Mouse (Mus musculus): ENCODE data around the gene Slc27a5.
A peak's percentile ranks its signal among the peaks of the same experiment; 100 is the strongest.

Slc27a5 gene

GRCm38 (mm10) chr7:13023928-13024731 lies 26.1 kb upstream of the Slc27a5 start:
- peak; percentile 95 for DNase-seq (ENCODE audit: low spot score)

- peak; percentile 62 for DNase-seq (ENCODE audit: low spot score)
Observed at GRCm38 (mm10) chr7:13022773-13023535, 25.0 kb upstream of the Slc27a5 start.

GRCm38 (mm10) chr7:13015217-13015616 lies 17.2 kb upstream of the Slc27a5 start:
- no peak for DNase-seq (ENCODE audit: low spot score)

- DNase-seq (ENCODE audit: low spot score), result no peak
Observed at GRCm38 (mm10) chr7:13014275-13014839, 16.4 kb upstream of the Slc27a5 start.

GRCm38 (mm10) chr7:13013671-13014070 lies 15.7 kb upstream of the Slc27a5 start:
- DNase-seq (ENCODE audit: low spot score), result no peak

GRCm38 (mm10) chr7:13010005-13010908 lies 12.3 kb upstream of the Slc27a5 start, which contains the start of gene Zbtb45:
TSS of gene Zbtb45 (minus strand) at chr7:13010034.
- DNase-seq (ENCODE audit: low spot score), result no peak

GRCm38 (mm10) chr7:13009143-13010004 lies 11.4 kb upstream of the Slc27a5 start:
- DNase-seq (ENCODE audit: low spot score), result peak; percentile 83

- no peak for DNase-seq (ENCODE audit: low spot score)
Observed at GRCm38 (mm10) chr7:13007341-13008092, 9.5 kb upstream of the Slc27a5 start.

- DNase-seq (ENCODE audit: low spot score), result no peak
Observed at GRCm38 (mm10) chr7:13006531-13006930, 8.5 kb upstream of the Slc27a5 start.

GRCm38 (mm10) chr7:13006011-13006410 lies 8.0 kb upstream of the Slc27a5 start:
- no peak for DNase-seq (ENCODE audit: low spot score)

GRCm38 (mm10) chr7:13003380-13003779 lies 5.4 kb upstream of the Slc27a5 start:
- DNase-seq (ENCODE audit: low spot score), result no peak

- DNase-seq (ENCODE audit: low spot score), result no peak
Observed at GRCm38 (mm10) chr7:13001584-13001983, 3.6 kb upstream of the Slc27a5 start.

- no peak for DNase-seq (ENCODE audit: low spot score)
Observed at GRCm38 (mm10) chr7:12998851-12999250, 859 bp upstream of the Slc27a5 start, which contains the start of gene Trim28. TSS of gene Trim28 (plus strand) at chr7:12999114.

GRCm38 (mm10) chr7:12997230-12997629 lies 762 bp downstream of the Slc27a5 start:
- DNase-seq (ENCODE audit: low spot score), result no peak

GRCm38 (mm10) chr7:12995862-12996261 lies 2.1 kb downstream of the Slc27a5 start:
- no peak for DNase-seq (ENCODE audit: low spot score)

- no peak for DNase-seq (ENCODE audit: low spot score)
Observed at GRCm38 (mm10) chr7:12993148-12993547, 4.8 kb downstream of the Slc27a5 start.

GRCm38 (mm10) chr7:12992222-12992621 lies 5.8 kb downstream of the Slc27a5 start:
- DNase-seq (ENCODE audit: low spot score), result peak; percentile 29

GRCm38 (mm10) chr7:12987409-12988189 lies 10.4 kb downstream of the Slc27a5 start:
- DNase-seq (ENCODE audit: low spot score), result no peak

- no peak for DNase-seq (ENCODE audit: low spot score)
Observed at GRCm38 (mm10) chr7:12986906-12987305, 11.1 kb downstream of the Slc27a5 start.
